Mouse (Mus musculus) heart, adult 2 months (tissue): ENCODE measurements around the gene Ptpn13.

ENCODE experiments used
- CTCF ChIP-seq: fragments of 200-600 bp; IDR thresholded peaks from 2 replicates; pipeline ENCODE4 v1.8.1; 2022; ENCODE audit warnings: antibody characterized with exemption, mild to moderate bottlenecking, moderate library complexity
- POLR2A ChIP-seq: fragments of 200-500 bp; IDR thresholded peaks from 2 replicates; pipeline ENCODE4 v1.6.1; 2011; ENCODE audit warnings: mild to moderate bottlenecking, low read depth, low read length, control low read depth; ENCODE audit not compliant: insufficient read depth

DNA sequence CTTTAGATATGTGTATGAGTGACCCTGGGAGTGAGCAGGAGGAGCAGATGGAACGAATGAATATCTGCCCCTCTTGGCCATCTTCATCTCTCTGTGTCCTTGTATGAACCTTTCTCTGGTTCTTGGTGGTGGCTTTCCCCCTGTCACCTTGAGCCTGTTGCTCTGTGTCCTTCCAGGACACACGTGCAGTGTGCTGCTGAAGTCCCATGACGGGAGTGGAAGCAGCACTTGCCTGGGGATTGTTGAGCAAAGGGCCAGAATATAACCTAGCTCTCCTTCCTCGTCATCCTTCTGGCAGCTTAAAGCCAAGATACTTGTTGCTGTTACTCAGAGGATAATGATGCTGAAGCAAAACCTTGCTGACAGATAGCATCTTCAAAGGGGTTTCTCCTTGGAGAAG, 39.3 kb downstream of the Ptpn13 start:
- no peak for TF ChIP-seq POLR2A
- TF ChIP-seq CTCF = no peak
